Mouse (Mus musculus): ENCODE measurements around the gene Zbtb20.

Zbtb20 gene

GRCm38 (mm10) chr16:43457814-43458213, 582.1 kb downstream of the Zbtb20 start:
- no peak for DNase-seq (ENCODE audit: low spot score)

- DNase-seq (ENCODE audit: low spot score) = no peak
Observed at GRCm38 (mm10) chr16:43458726-43459223, 583.1 kb downstream of the Zbtb20 start.

DNA sequence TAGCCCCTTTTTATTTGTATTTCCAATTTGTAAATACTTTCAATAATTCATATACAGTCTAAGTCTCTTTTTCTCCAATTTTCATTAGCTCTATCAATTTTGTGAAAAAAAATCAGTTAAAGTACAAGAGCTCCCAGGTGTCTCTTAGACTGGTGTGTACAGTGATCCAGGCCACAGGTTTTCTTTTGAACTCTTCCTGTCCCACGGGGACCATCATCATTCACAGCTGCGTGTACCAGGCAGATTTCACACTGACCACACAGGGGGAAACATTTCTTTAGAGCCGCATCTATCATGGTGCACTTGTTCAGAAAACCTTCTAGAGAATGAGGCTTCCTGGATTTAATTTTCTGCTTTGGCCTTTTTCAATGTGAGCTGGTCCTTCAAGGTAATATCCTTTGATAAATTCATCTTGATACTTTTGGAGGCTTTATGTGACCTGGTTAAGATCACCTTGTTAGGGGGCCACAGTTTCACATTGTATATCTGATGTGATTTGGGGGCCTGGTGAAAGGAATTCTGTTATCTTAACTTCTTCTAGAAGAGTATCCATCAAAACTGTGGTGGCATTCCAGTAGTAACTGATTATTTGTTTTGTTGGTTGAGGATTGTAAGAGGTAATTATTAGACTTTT, 586.2 kb downstream of the Zbtb20 start:
- no peak for DNase-seq (ENCODE audit: low spot score)

DNA sequence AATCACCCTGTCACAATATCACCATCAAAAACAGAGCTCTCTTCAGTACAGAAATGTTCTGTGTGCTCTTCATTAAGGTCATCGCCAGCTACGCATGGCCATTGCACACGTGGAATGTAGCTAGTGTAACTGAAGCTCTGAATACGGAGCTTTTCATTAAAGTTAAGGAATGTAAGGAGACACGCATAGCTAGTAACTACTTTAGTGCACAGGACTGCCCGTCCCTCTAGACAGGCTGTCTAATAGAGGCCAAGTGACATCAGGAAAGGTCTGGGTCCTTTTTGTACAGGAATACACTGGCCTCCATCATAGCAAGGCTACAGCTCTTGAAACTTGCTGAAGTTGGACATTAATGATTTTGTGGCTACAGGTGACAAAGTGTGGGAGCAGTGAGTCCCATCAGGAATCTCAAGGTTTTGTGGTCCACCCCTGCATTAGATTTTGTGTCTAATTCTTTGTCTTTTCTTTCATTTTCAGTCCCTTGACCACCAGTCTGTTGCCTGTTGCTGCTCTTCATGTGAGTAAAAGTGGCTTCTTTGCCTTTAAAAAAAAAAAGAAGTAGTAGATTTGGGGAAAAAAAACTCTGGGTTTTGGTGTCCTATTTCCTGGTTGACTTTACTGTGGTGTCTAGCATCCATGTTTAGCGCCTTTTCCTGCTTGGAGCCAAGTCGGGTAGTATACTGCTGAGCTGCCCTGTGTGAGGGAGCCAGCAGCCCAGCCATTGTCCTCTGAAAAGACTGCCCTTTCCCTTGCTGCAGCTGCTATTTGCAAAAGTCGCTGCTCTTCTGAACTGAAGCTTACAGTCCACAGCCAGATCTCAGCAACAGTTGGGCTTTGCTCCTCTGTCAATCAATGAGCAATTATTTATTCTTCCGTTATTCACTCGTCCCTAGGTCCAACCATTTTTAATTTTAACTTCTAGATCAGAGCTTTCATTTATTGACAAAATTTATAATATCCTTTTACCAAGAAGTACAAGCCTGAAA, 587.1 kb downstream of the Zbtb20 start:
- DNase-seq (ENCODE audit: low spot score) = no peak

- DNase-seq (ENCODE audit: low spot score) = no peak
Observed at GRCm38 (mm10) chr16:43463684-43464475, 588.2 kb downstream of the Zbtb20 start.

- DNase-seq (ENCODE audit: low spot score) = peak; percentile 31
Observed at GRCm38 (mm10) chr16:43464476-43465080, 588.9 kb downstream of the Zbtb20 start.

- no peak for DNase-seq (ENCODE audit: low spot score)
Observed at GRCm38 (mm10) chr16:43465368-43465839, 589.7 kb downstream of the Zbtb20 start.

DNA sequence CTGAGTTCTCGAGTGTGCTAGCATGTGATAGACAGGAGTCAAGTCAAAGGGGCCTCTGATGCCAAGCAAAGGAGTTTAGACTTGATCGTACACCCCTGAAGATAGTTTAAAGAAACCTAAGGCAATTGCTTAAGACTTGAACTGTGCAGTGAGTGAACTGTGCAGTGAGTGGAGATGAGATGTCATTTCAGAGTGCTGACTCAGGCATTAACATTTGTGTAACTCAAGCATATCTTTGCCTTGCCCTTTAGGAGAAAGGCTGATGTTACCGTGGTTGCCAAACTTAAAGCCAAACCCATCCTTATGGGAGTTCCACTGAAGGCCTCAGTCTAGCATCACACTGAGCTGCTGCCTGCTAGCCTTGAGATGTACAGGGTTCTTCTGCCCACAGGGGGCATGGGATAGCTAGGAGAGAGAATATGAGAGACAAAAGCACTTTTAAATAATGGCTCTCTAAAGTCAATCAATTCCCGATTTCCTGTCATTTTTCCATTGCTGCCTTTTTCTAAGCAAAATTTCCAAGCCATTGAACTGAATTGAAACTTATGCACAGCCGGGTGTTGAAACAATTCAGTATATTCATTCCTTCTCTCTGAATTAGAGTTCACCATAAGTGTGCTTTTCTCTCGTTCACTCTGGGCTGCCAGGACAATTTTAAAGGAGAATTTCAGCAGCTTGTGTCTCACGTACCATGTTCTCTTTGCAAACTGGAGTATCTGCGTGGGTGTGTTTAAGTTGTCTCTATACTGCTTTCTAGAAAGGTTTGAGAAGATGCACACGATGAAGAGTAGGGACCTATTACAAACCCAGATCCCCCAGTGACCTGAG, 590.5 kb downstream of the Zbtb20 start:
- no peak for DNase-seq (ENCODE audit: low spot score)

DNA sequence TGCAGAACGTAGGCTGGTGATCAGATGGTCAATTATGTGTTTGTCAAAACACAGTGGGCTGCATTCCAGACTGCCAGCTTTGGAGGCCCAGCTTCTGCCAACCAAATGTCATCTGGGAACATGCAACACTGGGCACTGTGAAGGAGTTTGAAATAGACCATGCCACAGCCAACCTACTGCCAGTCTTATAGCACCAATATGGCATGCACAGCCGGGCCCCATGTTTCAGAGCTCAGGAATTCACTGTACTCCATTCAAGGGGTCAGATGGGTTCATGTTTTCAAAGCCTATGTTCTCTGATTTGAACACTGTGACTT, 591.0 kb downstream of the Zbtb20 start:
- no peak for DNase-seq (ENCODE audit: low spot score)

DNA sequence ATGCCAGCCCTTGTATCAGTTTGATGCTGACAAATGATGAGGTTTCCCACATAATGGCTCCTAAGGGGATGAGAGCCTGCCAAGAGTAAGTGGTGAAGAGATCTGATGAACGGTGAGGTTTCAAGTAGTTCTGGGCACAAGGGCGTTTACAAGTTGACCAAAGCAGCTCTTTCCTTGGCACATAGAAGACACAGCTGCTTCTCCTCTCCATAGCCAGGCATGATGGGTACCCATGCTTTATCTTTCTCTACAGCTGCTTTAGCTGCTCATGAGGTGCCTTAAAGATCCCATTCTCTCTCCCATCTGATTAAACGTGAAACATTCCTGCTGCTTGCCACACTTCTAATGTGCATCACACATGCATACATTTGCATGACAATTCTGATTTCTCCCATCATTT, 595.4 kb downstream of the Zbtb20 start:
- no peak for DNase-seq (ENCODE audit: low spot score)

- no peak for DNase-seq (ENCODE audit: low spot score)
Observed at GRCm38 (mm10) chr16:43474941-43475728, 599.5 kb downstream of the Zbtb20 start.

DNA sequence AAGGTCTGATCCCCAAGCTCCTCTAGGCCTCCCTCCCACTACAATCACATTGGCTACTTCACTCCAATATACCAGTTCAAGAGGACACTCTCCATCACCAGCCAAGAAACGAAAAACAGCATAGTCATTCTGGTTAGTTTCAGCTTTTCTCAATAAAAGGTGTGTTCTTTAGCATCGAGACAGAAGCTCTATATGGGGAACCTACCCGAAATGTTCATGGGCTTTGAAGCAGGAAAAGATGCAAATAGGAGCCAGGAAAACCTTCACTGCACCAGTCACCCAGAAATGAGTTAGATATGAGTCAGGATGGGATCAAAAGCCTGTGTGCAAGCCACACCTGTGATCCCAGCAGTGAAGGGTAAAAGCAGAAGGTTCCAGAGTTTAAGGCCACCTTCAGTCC, 601.2 kb downstream of the Zbtb20 start:
- no peak for DNase-seq (ENCODE audit: low spot score)

DNA sequence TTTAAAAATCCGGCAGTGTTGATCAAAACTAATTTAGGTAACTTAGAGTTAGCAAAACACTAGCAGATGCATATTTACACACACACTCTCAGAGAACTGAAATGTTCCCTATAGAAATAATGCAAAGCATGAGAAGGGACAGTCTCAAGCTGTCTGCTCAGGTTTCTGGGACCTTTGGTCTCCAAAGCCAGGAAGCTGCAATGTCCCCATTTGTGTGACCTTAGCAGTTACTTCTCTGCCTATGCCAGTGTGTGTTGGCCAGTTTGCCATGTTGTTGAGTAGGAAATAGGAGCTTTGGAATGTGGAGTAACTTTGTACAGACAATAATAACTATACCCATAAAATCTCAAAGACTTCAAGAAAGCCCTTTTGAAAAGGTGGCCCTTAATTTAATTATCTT, 602.7 kb downstream of the Zbtb20 start:
- DNase-seq (ENCODE audit: low spot score) = no peak

- no peak for DNase-seq (ENCODE audit: low spot score)
Observed at GRCm38 (mm10) chr16:43480532-43480931, 604.9 kb downstream of the Zbtb20 start.

DNA sequence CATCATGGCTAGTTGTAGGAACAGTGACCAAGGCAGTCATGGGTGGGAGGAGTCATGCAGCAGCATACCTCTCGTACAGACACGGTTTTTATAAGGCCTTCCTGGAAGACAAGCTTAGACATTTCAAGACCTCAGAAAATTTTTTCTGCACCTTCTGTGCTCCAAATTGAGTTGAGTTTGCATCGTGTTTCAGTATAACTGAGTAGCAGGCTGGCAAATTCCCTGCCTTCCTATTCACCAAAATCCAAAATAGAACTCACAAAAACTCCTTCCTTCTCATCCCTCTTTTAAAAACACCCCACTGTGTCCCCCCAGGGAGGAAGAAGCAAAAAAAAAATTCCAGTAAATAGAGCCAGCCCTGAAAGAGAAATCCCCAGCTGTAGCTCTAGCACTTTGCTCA, 606.4 kb downstream of the Zbtb20 start:
- no peak for DNase-seq (ENCODE audit: low spot score)

DNA sequence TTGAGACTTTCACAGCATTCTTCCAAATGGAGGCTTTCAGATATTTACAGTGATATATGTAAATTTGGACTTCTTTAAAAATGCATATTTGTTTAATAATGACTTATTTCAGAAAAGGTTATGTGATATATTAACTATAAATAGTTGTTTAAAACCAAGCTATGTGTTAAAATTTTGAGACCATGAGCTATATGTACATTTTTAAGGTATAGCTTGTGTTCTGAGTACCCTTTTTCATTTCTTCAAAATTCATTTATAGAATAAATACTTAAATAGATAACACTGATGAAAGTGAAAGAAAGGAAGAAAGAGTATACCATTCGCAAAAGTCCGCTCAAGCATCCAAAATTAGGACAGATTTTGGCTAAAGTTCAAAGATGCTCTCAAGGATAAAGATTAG, 607.1 kb downstream of the Zbtb20 start:
- no peak for DNase-seq (ENCODE audit: low spot score)

DNA sequence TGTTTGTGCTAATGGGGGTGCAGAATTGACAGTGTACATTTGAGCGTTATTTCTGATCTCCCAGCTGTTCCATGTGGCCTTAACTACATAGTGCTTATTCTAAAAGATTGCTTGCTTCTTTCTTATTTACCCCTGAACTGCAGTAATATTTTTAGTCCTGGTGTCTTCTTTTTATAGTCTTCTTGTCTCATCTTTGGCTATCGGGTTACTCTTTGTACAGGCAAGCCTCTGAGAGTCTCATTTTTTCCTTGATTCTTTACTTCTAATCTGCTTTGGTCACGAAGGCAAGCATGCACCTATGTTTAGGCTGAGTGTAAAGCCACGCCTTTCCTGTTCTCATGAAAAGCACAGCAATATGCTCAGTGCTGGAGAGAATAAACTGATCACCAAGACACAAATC, 608.7 kb downstream of the Zbtb20 start:
- no peak for DNase-seq (ENCODE audit: low spot score)

DNA sequence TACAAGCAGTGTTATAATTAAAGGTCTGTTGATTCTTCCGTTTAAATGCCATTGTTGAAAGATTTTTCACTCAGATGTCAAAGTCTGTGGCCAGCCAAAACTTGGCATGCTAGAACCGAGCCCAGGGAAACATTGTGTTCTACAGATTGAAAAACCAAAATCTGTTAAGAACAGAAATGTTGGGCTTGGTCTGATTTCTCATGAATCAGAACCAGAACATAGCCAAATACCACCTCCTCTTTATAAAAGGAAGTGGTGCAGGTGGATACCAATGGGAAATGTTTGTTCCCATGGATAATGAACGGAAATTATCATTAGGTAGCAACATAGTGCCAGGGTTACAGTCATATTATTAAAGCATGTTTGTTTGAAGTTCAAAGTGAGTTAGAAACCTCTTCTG, 613.7 kb downstream of the Zbtb20 start:
- no peak for DNase-seq (ENCODE audit: low spot score)

GRCm38 (mm10) chr16:43489984-43490383, 614.3 kb downstream of the Zbtb20 start:
- no peak for DNase-seq (ENCODE audit: low spot score)

- DNase-seq (ENCODE audit: low spot score) = no peak
Observed at GRCm38 (mm10) chr16:43492863-43493262, 617.2 kb downstream of the Zbtb20 start.

All from ovary, postnatal 10 days (tissue).